22 mouse cellular contexts compared by ENCODE assay signal in genomic region chr6:119392836-119393235, GRCm38 (mm10). TPM values are rescaled to one million over a fixed set of nuclear protein-coding genes. Genes with fewer than 3 reads are reported as not detected.
DNase-seq lines count a peak whose midpoint lies in the region; ATAC-seq lines count a peak whose summit lies in the region.
"Had no signal": no experiment of that assay in that cellular context is flagged by ENCODE, and none has a peak within 500 bp of the region (broad histone marks: within the 10 kb centered on the region; RNA-seq: fewer than 3 reads in every experiment).

No protein-coding gene starts in this region.

- peaks cover 13% of the 10 kb centered on the region; the same call in 1 of the 2 replicates for H3K4me1 ChIP-seq in intestine, embryonic 16.5 days (ENCODE audit: control insufficient read depth, insufficient read depth, low read length)
- H3K4me1 ChIP-seq: embryonic facial prominence, embryonic 12.5 days had no signal

- H3K36me3 ChIP-seq in intestine, embryonic 16.5 days (ENCODE audit: control insufficient read depth, insufficient read depth, low read length) = no peaks in the 10 kb centered on the region
- H3K36me3 ChIP-seq: embryonic facial prominence, embryonic 12.5 days; forebrain, embryonic 12.5 days; heart, embryonic 13.5 days; midbrain, embryonic 10.5 days had no signal

- no peaks in the 10 kb centered on the region for H3K9me3 ChIP-seq in intestine, embryonic 16.5 days (ENCODE audit: control insufficient read depth, low read length)
- H3K9me3 ChIP-seq: embryonic facial prominence, embryonic 12.5 days; forebrain, embryonic 12.5 days; heart, embryonic 13.5 days; midbrain, embryonic 10.5 days had no signal

- no peak overlapping the region for H3K27ac ChIP-seq in intestine, embryonic 16.5 days (ENCODE audit: low read length)
- H3K27ac ChIP-seq: embryonic facial prominence, embryonic 12.5 days; forebrain, embryonic 12.5 days; heart, adult 2 months; heart, embryonic 13.5 days; hindbrain, postnatal 0 days; kidney, postnatal 0 days; midbrain, embryonic 10.5 days had no signal

- 60% methylated on average over 9 of the region's 9 CpGs for WGBS in intestine, embryonic 16.5 days

- no peak overlapping the region for H3K9ac ChIP-seq in intestine, embryonic 16.5 days (ENCODE audit: low read depth, low read length)
- H3K9ac ChIP-seq: embryonic facial prominence, embryonic 12.5 days; forebrain, embryonic 12.5 days; heart, embryonic 13.5 days had no signal

- no peak for ATAC-seq in intestine, embryonic 16.5 days
- ATAC-seq in inflammation-experienced regulatory T-cells, adult 6 months = no peak
- ATAC-seq: hindbrain, postnatal 0 days; midbrain, embryonic 16.5 days had no signal

- peak; percentile 54 for DNase-seq in adrenal gland, postnatal 14 days
- DNase-seq in adrenal gland, adult 18-20 months (ENCODE audit: low spot score in 2 of 2) = no peak
- DNase-seq in 3134 (ENCODE audit: extremely low read depth, insufficient read length, low spot score) (peak; percentile 62), NIH3T3 (ENCODE audit: low read depth) (peak; percentile 93)
- DNase-seq in lung, postnatal 10 days = peak; percentile 30
- DNase-seq: cerebellum, adult 2 months; cerebellum, postnatal 25 days; gastrocnemius, postnatal 25 days; heart, adult 2 months; heart, postnatal 14 days; kidney, adult 18-20 months; thymus, adult 18-20 months; thymus, postnatal 36 days had no signal

- no peaks in the 10 kb centered on the region for H3K27me3 ChIP-seq in intestine, embryonic 16.5 days (replicated peaks; ENCODE audit: control insufficient read depth, insufficient read depth, low read length)
- H3K27me3 ChIP-seq: embryonic facial prominence, embryonic 12.5 days; forebrain, embryonic 12.5 days; heart, embryonic 13.5 days had no signal

- no peak overlapping the region for H3K4me2 ChIP-seq in intestine, embryonic 16.5 days (ENCODE audit: low read depth, low read length)
- H3K4me2 ChIP-seq: embryonic facial prominence, embryonic 12.5 days; forebrain, embryonic 12.5 days; heart, embryonic 13.5 days had no signal

- no peak overlapping the region for H3K4me3 ChIP-seq in intestine, embryonic 16.5 days (ENCODE audit: low read length)
- H3K4me3 ChIP-seq: embryonic facial prominence, embryonic 12.5 days; forebrain, embryonic 12.5 days; heart, adult 2 months; heart, embryonic 13.5 days; midbrain, embryonic 10.5 days had no signal

RNA-seq across cellular contexts. Expression of gene Adipor2, which starts 24.7 kb away (rescaled TPM):
- 158 and 194 TPM in 2 replicates for total RNA-seq in adrenal gland, postnatal 14 days (2021)
- 100 to 1,000 TPM; 191 to 229 TPM for total RNA-seq in adrenal gland, adult 18-20 months (2021)
- polyA plus RNA-seq in intestine, embryonic 16.5 days (2015; fragmentation: Nextera tagmentation; extraction: Ambion mirVana) = 127 and 148 TPM in 2 replicates
- 1 to 10 TPM; 9.3 to 9.7 (median 9.4) TPM for polyA plus RNA-seq in inflammation-experienced regulatory T-cells, adult 6 months (2017; shearing (Covaris generic))

Comparison
In these comparisons a context has a peak if more than half of its experiments do, and no peak if none do; other contexts are left out.
1. DNase-seq: peak in adrenal gland, postnatal 14 days (single experiment), 3134 (single experiment), NIH3T3 (single experiment) and lung, postnatal 10 days (single experiment); none in adrenal gland, adult 18-20 months (0 of 2).